In the genomic region with DNA sequence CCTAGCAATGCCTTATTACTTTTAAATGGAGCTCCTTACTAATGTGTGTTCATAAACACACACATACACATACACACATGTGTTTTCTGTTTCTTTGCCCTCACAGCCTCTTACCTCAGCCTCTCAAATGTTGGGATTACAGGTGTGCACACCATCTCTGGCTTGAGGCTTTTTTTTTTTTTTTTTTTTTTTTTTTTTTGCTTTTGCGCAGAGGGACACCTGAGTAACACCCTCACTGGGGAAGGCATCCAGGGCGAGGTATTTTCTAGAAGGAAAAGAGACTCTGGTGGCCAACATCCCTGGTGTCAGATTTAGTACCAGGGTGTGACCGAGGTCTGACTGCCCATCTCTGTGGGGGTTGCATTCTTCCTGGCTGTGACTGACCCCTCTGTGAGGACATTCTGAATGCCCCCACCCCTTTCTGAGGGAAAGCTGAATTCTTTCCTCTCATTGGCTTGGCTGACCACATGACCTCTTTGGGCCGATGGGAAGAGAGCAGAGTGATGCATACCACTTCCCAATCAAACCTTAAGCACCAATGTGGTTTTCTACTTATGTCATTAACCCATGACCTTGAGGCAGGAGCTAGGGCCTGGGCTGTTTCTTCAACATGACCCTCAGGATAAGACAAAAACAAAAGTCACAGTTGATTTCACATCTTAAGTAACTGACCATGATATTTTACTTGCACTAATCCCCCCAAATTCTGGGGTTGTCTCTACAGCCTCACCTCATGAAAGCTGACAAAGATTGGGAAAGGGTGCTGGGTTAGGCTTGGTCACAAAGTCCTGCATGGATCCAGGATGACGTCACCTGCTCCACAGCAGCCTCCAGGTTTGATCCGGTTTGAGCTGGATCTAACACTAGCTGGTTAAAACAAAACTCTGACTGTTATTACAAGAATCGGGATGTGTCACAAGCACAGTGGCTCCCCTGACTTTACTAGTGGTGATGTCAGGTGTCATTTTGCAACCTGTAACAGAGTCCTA, we compare ENCODE assay signal across 14 mouse cellular contexts. TPM values are rescaled to one million over a fixed set of nuclear protein-coding genes. Genes with fewer than 3 reads are reported as not detected.
DNase-seq lines count a peak whose midpoint lies in the region; ATAC-seq and TF ChIP-seq lines count a peak whose summit lies in the region.
"Had no signal": no experiment of that assay in that cellular context is flagged by ENCODE, and none has a peak within 500 bp of the region (broad histone marks: within the 10 kb centered on the region; RNA-seq: fewer than 3 reads in every experiment).

No protein-coding gene starts in this region.

- intact Hi-C loops in heart, postnatal 14 days (cut with DNase I), result no loop called here

- H3K36me3 ChIP-seq in heart, embryonic 12.5 days, result no peaks in the 10 kb centered on the region
- H3K36me3 ChIP-seq in kidney, embryonic 16.5 days (ENCODE audit: insufficient read depth, low read length), result no peaks in the 10 kb centered on the region
- no peaks in the 10 kb centered on the region for H3K36me3 ChIP-seq in liver, postnatal 0 days (replicated peaks; ENCODE audit: insufficient read depth, low read length)
- no peaks in the 10 kb centered on the region for H3K36me3 ChIP-seq in hindbrain, embryonic 14.5 days (replicated peaks; ENCODE audit: control insufficient read depth, insufficient read depth)
- H3K36me3 ChIP-seq: embryonic facial prominence, embryonic 13.5 days; forebrain, embryonic 15.5 days; stomach, embryonic 15.5 days had no signal

- no peak overlapping the region for H3K9ac ChIP-seq in heart, embryonic 12.5 days
- no peak overlapping the region for H3K9ac ChIP-seq in kidney, embryonic 16.5 days (replicated peaks; ENCODE audit: low read length)
- no peak overlapping the region for H3K9ac ChIP-seq in liver, postnatal 0 days (replicated peaks)
- H3K9ac ChIP-seq in hindbrain, embryonic 14.5 days, result no peak overlapping the region
- H3K9ac ChIP-seq: embryonic facial prominence, embryonic 13.5 days; forebrain, embryonic 15.5 days; stomach, embryonic 15.5 days had no signal

- 0 out of 2 replicates have a peak overlapping the region, but pooled peaks have one; percentile 23 for H3K27ac ChIP-seq in heart, embryonic 12.5 days (ENCODE audit: poor library complexity, severe bottlenecking)
- H3K27ac ChIP-seq in kidney, embryonic 16.5 days (ENCODE audit: low read length), result no peak overlapping the region
- H3K27ac ChIP-seq in liver, postnatal 0 days (ENCODE audit: low read depth), result peak overlapping the region; percentile 86
- H3K27ac ChIP-seq in hindbrain, embryonic 14.5 days, result no peak overlapping the region
- H3K27ac ChIP-seq: embryonic facial prominence, embryonic 13.5 days; forebrain, embryonic 15.5 days; stomach, embryonic 15.5 days had no signal

- TF ChIP-seq CTCF in liver, postnatal 0 days (IDR thresholded peaks at IDR 0.05; ENCODE audit: low read depth), result no peak

- TF ChIP-seq EP300 in liver, postnatal 0 days (IDR thresholded peaks at IDR 0.05; ENCODE audit: low read depth), result peak; percentile 72

- peaks cover 4% of the 10 kb centered on the region for H3K9me3 ChIP-seq in heart, embryonic 12.5 days (replicated peaks)
- no peaks in the 10 kb centered on the region for H3K9me3 ChIP-seq in kidney, embryonic 16.5 days (ENCODE audit: low read length)
- H3K9me3 ChIP-seq in liver, postnatal 0 days (ENCODE audit: low read length), result no peaks in the 10 kb centered on the region; the same call in 1 of the 2 replicates
- H3K9me3 ChIP-seq in hindbrain, embryonic 14.5 days (ENCODE audit: control insufficient read depth, low read length), result 0 out of 2 replicates have a peak, but pooled peaks cover 6% of the 10 kb centered on the region
- H3K9me3 ChIP-seq: embryonic facial prominence, embryonic 13.5 days; forebrain, embryonic 15.5 days; stomach, embryonic 15.5 days had no signal

- 55% methylated on average over 7 of the region's 7 CpGs for WGBS in heart, embryonic 12.5 days
- WGBS in kidney, embryonic 16.5 days, result 39% methylated on average over 7 of the region's 7 CpGs
- WGBS in liver, postnatal 0 days (ENCODE audit: insufficient replicate concordance), result 71% methylated on average over 7 of the region's 7 CpGs
- WGBS in hindbrain, embryonic 14.5 days, result 62% methylated on average over 7 of the region's 7 CpGs

- H3K4me3 ChIP-seq in heart, embryonic 12.5 days, result no peak overlapping the region
- H3K4me3 ChIP-seq in kidney, embryonic 16.5 days (ENCODE audit: low read length), result no peak overlapping the region
- H3K4me3 ChIP-seq in liver, postnatal 0 days (ENCODE audit: low read depth, low read length), result no peak overlapping the region
- H3K4me3 ChIP-seq in hindbrain, embryonic 14.5 days (replicated peaks; ENCODE audit: low read length), result no peak overlapping the region
- H3K4me3 ChIP-seq: embryonic facial prominence, embryonic 13.5 days; forebrain, embryonic 15.5 days; stomach, embryonic 15.5 days had no signal

- H3K27me3 ChIP-seq in heart, embryonic 12.5 days (replicated peaks), result no peaks in the 10 kb centered on the region
- H3K27me3 ChIP-seq in kidney, embryonic 16.5 days (ENCODE audit: insufficient read depth, low read length), result no peaks in the 10 kb centered on the region
- H3K27me3 ChIP-seq in liver, postnatal 0 days (ENCODE audit: insufficient read depth, low read length), result no peaks in the 10 kb centered on the region
- H3K27me3 ChIP-seq in hindbrain, embryonic 14.5 days (ENCODE audit: control insufficient read depth, insufficient read depth, low read length), result no peaks in the 10 kb centered on the region
- H3K27me3 ChIP-seq: embryonic facial prominence, embryonic 13.5 days; forebrain, embryonic 15.5 days; stomach, embryonic 15.5 days had no signal

- no peak for DNase-seq in heart, postnatal 14 days
- DNase-seq in ZHBTc4 (ENCODE audit: low read depth, low spot score), result peak; percentile 69
- DNase-seq in liver, postnatal 0 days, result peak; percentile 75
- DNase-seq in Muller cell, postnatal 12 days (ENCODE audit: inconsistent ontology term), result no peak
- no peak for DNase-seq in hindbrain, embryonic 14.5 days (ENCODE audit: low spot score)
- DNase-seq: cerebellum, adult 18-20 months; lung, postnatal 14 days had no signal

- no peak overlapping the region for H3K4me2 ChIP-seq in heart, embryonic 12.5 days
- no peak overlapping the region for H3K4me2 ChIP-seq in kidney, embryonic 16.5 days (replicated peaks; ENCODE audit: low read depth, low read length)
- no peak overlapping the region for H3K4me2 ChIP-seq in liver, postnatal 0 days (ENCODE audit: low read depth, low read length)
- no peak overlapping the region for H3K4me2 ChIP-seq in hindbrain, embryonic 14.5 days (replicated peaks)
- H3K4me2 ChIP-seq: embryonic facial prominence, embryonic 13.5 days; forebrain, embryonic 15.5 days; stomach, embryonic 15.5 days had no signal

- H3K4me1 ChIP-seq in heart, embryonic 12.5 days (replicated peaks), result peaks cover 49% of the 10 kb centered on the region
- H3K4me1 ChIP-seq in kidney, embryonic 16.5 days (ENCODE audit: insufficient read depth, low read length), result no peaks in the 10 kb centered on the region
- H3K4me1 ChIP-seq in liver, postnatal 0 days (ENCODE audit: insufficient read depth), result peaks cover 35% of the 10 kb centered on the region
- no peaks in the 10 kb centered on the region for H3K4me1 ChIP-seq in hindbrain, embryonic 14.5 days (replicated peaks; ENCODE audit: control insufficient read depth, insufficient read depth, low read length)
- H3K4me1 ChIP-seq: forebrain, embryonic 15.5 days had no signal

- no peak for ATAC-seq in heart, embryonic 12.5 days (ENCODE audit: insufficient number of reproducible peaks, low FRiP score)
- 0 out of 2 replicates have a peak, but pooled peaks have one; percentile 40 for ATAC-seq in kidney, embryonic 16.5 days (ENCODE audit: low FRiP score, low TSS enrichment)
- ATAC-seq in liver, postnatal 0 days, result peak; percentile 89
- no peak for ATAC-seq in cerebellum, adult (ENCODE audit: insufficient number of reproducible peaks, low FRiP score, low TSS enrichment)
- ATAC-seq in hindbrain, embryonic 14.5 days (ENCODE audit: low FRiP score), result no peak
- ATAC-seq: CD4-positive, CD25-positive, alpha-beta regulatory T cell, adult 4 months; forebrain, embryonic 15.5 days had no signal

RNA-seq across cellular contexts. Expression of gene Slc20a1, which starts 43.6 kb away (rescaled TPM):
- 45.8 and 47.5 TPM in 2 replicates for polyA plus RNA-seq in heart, embryonic 12.5 days (2016; fragmentation: Nextera tagmentation; extraction: Ambion mirVana)
- 10 to 100 TPM; 14.0 to 16.8 TPM for total RNA-seq in heart, postnatal 14 days (2021)
- polyA plus RNA-seq in kidney, embryonic 16.5 days (2015; fragmentation: Nextera tagmentation; extraction: Ambion mirVana), result 28.3 and 31.3 TPM in 2 replicates
- 20.2 and 24.9 TPM in 2 replicates for polyA plus RNA-seq in liver, postnatal 0 days (2015; fragmentation: Nextera tagmentation; extraction: Ambion mirVana)
- 50.7 and 56.3 TPM in 2 replicates for polyA plus RNA-seq in hindbrain, embryonic 14.5 days (2014; fragmentation: Nextera tagmentation; extraction: Ambion mirVana)

RNA-seq across cellular contexts. Expression of gene Ckap2l, which starts 54.9 kb away (rescaled TPM):
- polyA plus RNA-seq in heart, embryonic 12.5 days (2016; fragmentation: Nextera tagmentation; extraction: Ambion mirVana), result 47.3 and 51.6 TPM in 2 replicates
- total RNA-seq in heart, postnatal 14 days (2021), result 1 to 10 TPM; 3.4 to 6.0 TPM
- 43.7 and 52.2 TPM in 2 replicates for polyA plus RNA-seq in kidney, embryonic 16.5 days (2015; fragmentation: Nextera tagmentation; extraction: Ambion mirVana)
- polyA plus RNA-seq in liver, postnatal 0 days (2015; fragmentation: Nextera tagmentation; extraction: Ambion mirVana), result 12.3 and 13.2 TPM in 2 replicates
- polyA plus RNA-seq in hindbrain, embryonic 14.5 days (2014; fragmentation: Nextera tagmentation; extraction: Ambion mirVana), result 9.8 and 13.6 TPM in 2 replicates

Comparison
In these comparisons a context has a peak if more than half of its experiments do, and no peak if none do; other contexts are left out.
1. ATAC-seq: peak in kidney, embryonic 16.5 days (single experiment) and liver, postnatal 0 days (single experiment); none in heart, embryonic 12.5 days (single experiment), cerebellum, adult (single experiment) and hindbrain, embryonic 14.5 days (single experiment).
2. H3K27ac ChIP-seq: peak in heart, embryonic 12.5 days (single experiment) and liver, postnatal 0 days (single experiment); none in kidney, embryonic 16.5 days (single experiment) and hindbrain, embryonic 14.5 days (single experiment).
3. DNase-seq: peak in ZHBTc4 (single experiment) and liver, postnatal 0 days (single experiment); none in heart, postnatal 14 days (0 of 2), Muller cell, postnatal 12 days (single experiment) and hindbrain, embryonic 14.5 days (single experiment).